Mouse (Mus musculus) lung, postnatal 0 days (tissue): ENCODE data around the gene Osbpl10. TPM values are rescaled to one million over a fixed set of nuclear protein-coding genes. Genes with fewer than 3 reads are reported as not detected.
A peak's percentile ranks its signal among the peaks of the same experiment; 100 is the strongest.

ENCODE experiments used
- ATAC-seq: fragments of 200-750 bp; cut with Nextera tagmentation; 2 replicates; pipeline ENCODE4 v1.8.0; 2017; ENCODE audit warnings: moderate library complexity
- DNase-seq: peaks from one replicate; pipeline ENCODE4 v3.0.0-alpha.2; 2016; ENCODE audit warnings: low spot score
- H3K27ac ChIP-seq: fragments of 300-500 bp; sonication (generic); 2 replicates; pipeline ENCODE4 v1.5.1; 2014; ENCODE audit warnings: antibody characterized with exemption, mild to moderate bottlenecking, low read length, mixed read lengths
- H3K27me3 ChIP-seq: fragments of 300-500 bp; sonication (generic); replicated peaks from 2 replicates; pipeline ENCODE4 v1.6.1; 2014; ENCODE audit warnings: low read length, mixed read lengths; ENCODE audit not compliant: insufficient read depth
- H3K36me3 ChIP-seq: fragments of 300-500 bp; sonication (generic); 2 replicates; pipeline ENCODE4 v1.6.1; 2014; ENCODE audit warnings: low read length, mixed read lengths; ENCODE audit not compliant: insufficient read depth
- H3K4me1 ChIP-seq: fragments of 300-500 bp; sonication (generic); 2 replicates; pipeline ENCODE4 v1.6.1; 2014; ENCODE audit warnings: antibody characterized with exemption, low read depth, low read length, mixed read lengths; ENCODE audit not compliant: insufficient read depth
- H3K4me2 ChIP-seq: fragments of 300-500 bp; sonication (generic); replicated peaks from 2 replicates; pipeline ENCODE4 v1.6.1; 2014; ENCODE audit warnings: low read depth, mild to moderate bottlenecking, low read length, moderate library complexity, mixed read lengths
- H3K4me3 ChIP-seq: fragments of 300-500 bp; sonication (generic); 2 replicates; pipeline ENCODE4 v1.5.1; 2014; ENCODE audit warnings: low read depth, low read length
- H3K9ac ChIP-seq: fragments of 300-500 bp; sonication (generic); replicated peaks from 2 replicates; pipeline ENCODE4 v1.6.1; 2014; ENCODE audit warnings: low read depth, mild to moderate bottlenecking
- H3K9me3 ChIP-seq: fragments of 300-500 bp; sonication (generic); 2 replicates; pipeline ENCODE4 v1.6.1; 2016; ENCODE audit warnings: low read length, mixed read lengths
- CTCF ChIP-seq: IDR thresholded peaks from 2 replicates; pipeline ENCODE4 v1.5.1; 2016; ENCODE audit warnings: antibody characterized with exemption, mild to moderate bottlenecking
- EP300 ChIP-seq: IDR thresholded peaks from 2 replicates; pipeline ENCODE4 v1.6.1; 2016; ENCODE audit warnings: antibody characterized with exemption, mild to moderate bottlenecking, control low read depth
- WGBS: fragments of 180-500 bp; shearing (Covaris S2); extraction: QIAGEN DNeasy Blood & Tissue Kit; methylation state at CpG from one replicate; pipeline ENCODE4 v1.1.7; 2014; 5-methylcytosine and 5-hydroxymethylcytosine counted together
- polyA plus RNA-seq: library from polyadenylated mRNA; unstranded; fragments of >200 nt; fragmentation: Nextera tagmentation; extraction: Ambion mirVana; gene quantifications from 2 replicates; pipeline ENCODE4 v1.2.1, GENCODE M21; 2015

Osbpl10 gene
- polyA plus RNA-seq, 1 experiment from 2014 or later: 2.6 TPM

- H3K27ac ChIP-seq: no peak overlapping the region
- no peaks in the 10 kb centered on the region for H3K36me3 ChIP-seq
- H3K9me3 ChIP-seq: no peaks in the 10 kb centered on the region
- no peak overlapping the region for H3K4me3 ChIP-seq
- no peak overlapping the region for H3K4me2 ChIP-seq
- 0 out of 2 replicates have a peak, but pooled peaks cover 2% of the 10 kb centered on the region for H3K4me1 ChIP-seq
- no peak for TF ChIP-seq EP300
- TF ChIP-seq CTCF: no peak
- 89% methylated on average over 15 of the region's 15 CpGs for WGBS
- DNase-seq: no peak
- no peak for ATAC-seq
- no peak overlapping the region for H3K9ac ChIP-seq
- H3K27me3 ChIP-seq: no peaks in the 10 kb centered on the region
These were observed 221.9 kb downstream of the Osbpl10 start for GRCm38 (mm10) chr9:115200166-115200862.

- no peak for ATAC-seq
- H3K9me3 ChIP-seq: no peaks in the 10 kb centered on the region
- no peaks in the 10 kb centered on the region for H3K36me3 ChIP-seq
- H3K9ac ChIP-seq: no peak overlapping the region
- H3K27me3 ChIP-seq: no peaks in the 10 kb centered on the region
- no peak overlapping the region for H3K27ac ChIP-seq
- 94% methylated on average over 6 of the region's 6 CpGs for WGBS
- TF ChIP-seq CTCF (no peak), EP300 (no peak)
- no peak overlapping the region for H3K4me3 ChIP-seq
- H3K4me1 ChIP-seq: 0 out of 2 replicates have a peak, but pooled peaks cover 2% of the 10 kb centered on the region
- H3K4me2 ChIP-seq: no peak overlapping the region
- DNase-seq: no peak
These were observed 222.9 kb downstream of the Osbpl10 start for GRCm38 (mm10) chr9:115201264-115201663.

- no peaks in the 10 kb centered on the region for H3K27me3 ChIP-seq
- DNase-seq: no peak
- H3K4me2 ChIP-seq: no peak overlapping the region
- no peaks in the 10 kb centered on the region for H3K4me1 ChIP-seq
- 61% methylated on average over 6 of the region's 6 CpGs for WGBS
- TF ChIP-seq CTCF (no peak), EP300 (no peak)
- ATAC-seq: no peak
- no peak overlapping the region for H3K4me3 ChIP-seq
- no peak overlapping the region for H3K27ac ChIP-seq
- no peaks in the 10 kb centered on the region for H3K36me3 ChIP-seq
- no peak overlapping the region for H3K9ac ChIP-seq
- no peaks in the 10 kb centered on the region for H3K9me3 ChIP-seq
These were observed 224.8 kb downstream of the Osbpl10 start for GRCm38 (mm10) chr9:115203136-115203535.

GRCm38 (mm10) chr9:115205491-115205890 lies 227.1 kb downstream of the Osbpl10 start:
- WGBS: 5% methylated on average over 6 of the region's 6 CpGs
- Histone ChIP-seq H3K4me3 (no peak overlapping the region), H3K9me3 (no peaks in the 10 kb centered on the region), H3K9ac (no peak overlapping the region), H3K27ac (no peak overlapping the region), H3K4me1 (no peaks in the 10 kb centered on the region), H3K4me2 (no peak overlapping the region), H3K27me3 (no peaks in the 10 kb centered on the region), H3K36me3 (no peaks in the 10 kb centered on the region)
- no peak for TF ChIP-seq CTCF
- TF ChIP-seq EP300: no peak
- ATAC-seq (peak; percentile 75), DNase-seq (peak; percentile 67)

- DNase-seq (no peak), ATAC-seq (0 out of 2 replicates have a peak, but pooled peaks have one; percentile 32)
- Histone ChIP-seq H3K4me1 (no peaks in the 10 kb centered on the region), H3K36me3 (no peaks in the 10 kb centered on the region), H3K4me3 (no peak overlapping the region), H3K27ac (no peak overlapping the region), H3K9ac (no peak overlapping the region), H3K9me3 (no peaks in the 10 kb centered on the region), H3K4me2 (no peak overlapping the region), H3K27me3 (no peaks in the 10 kb centered on the region)
- no peak for TF ChIP-seq EP300
- no peak for TF ChIP-seq CTCF
- 43% methylated on average over 5 of the region's 5 CpGs for WGBS
These were observed 227.8 kb downstream of the Osbpl10 start for GRCm38 (mm10) chr9:115206219-115206618.

- no peak for DNase-seq
- Histone ChIP-seq H3K4me1 (peaks cover 3% of the 10 kb centered on the region; the same call in 1 of the 2 replicates), H3K4me3 (no peak overlapping the region), H3K9me3 (no peaks in the 10 kb centered on the region; the same call in 1 of the 2 replicates), H3K36me3 (no peaks in the 10 kb centered on the region), H3K27ac (no peak overlapping the region), H3K9ac (no peak overlapping the region), H3K4me2 (no peak overlapping the region), H3K27me3 (no peaks in the 10 kb centered on the region)
- 84% methylated on average over 7 of the region's 7 CpGs for WGBS
- no peak for ATAC-seq
- TF ChIP-seq EP300 (no peak), CTCF (no peak)
These were observed 231.4 kb downstream of the Osbpl10 start for GRCm38 (mm10) chr9:115209737-115210136.
